Mouse (Mus musculus) erythroblast, embryonic 14.5 days (primary cell): ENCODE measurements at regions not wholly inside any gene's neighbourhood (a gene's known extent, or its start where the extent isn't known, plus 50 kb on each side); places are given as distances from the start of the nearest gene placed in this dataset.

ENCODE experiments used
- H3K27me3 ChIP-seq: 2 replicates; pipeline ENCODE4 v1.6.1; 2012; ENCODE audit warnings: inconsistent platforms; ENCODE audit not compliant: control insufficient read depth
- H3K36me3 ChIP-seq: 2 replicates; pipeline ENCODE4 v1.6.1; 2012; ENCODE audit warnings: mild to moderate bottlenecking, inconsistent platforms; ENCODE audit not compliant: control insufficient read depth
- H3K4me1 ChIP-seq: 2 replicates; pipeline ENCODE4 v1.6.1; 2012; ENCODE audit warnings: inconsistent platforms; ENCODE audit not compliant: control insufficient read depth
- H3K4me3 ChIP-seq: replicated peaks from 2 replicates; pipeline ENCODE3; 2012; ENCODE audit warnings: moderate library complexity, mild to moderate bottlenecking, inconsistent platforms
- H3K9me3 ChIP-seq: 2 replicates; pipeline ENCODE4 v1.6.1; 2012; ENCODE audit warnings: low read length, inconsistent platforms, mixed read lengths; ENCODE audit not compliant: control insufficient read depth
- GATA1 ChIP-seq: IDR thresholded peaks from 2 replicates; pipeline ENCODE4 v1.6.1; 2012; ENCODE audit warnings: low read length, inconsistent platforms, mixed read lengths
- TAL1 ChIP-seq: IDR thresholded peaks from 3 replicates; pipeline ENCODE4 v1.6.1; 2012; ENCODE audit warnings: low read length, inconsistent platforms, mixed read lengths

DNA sequence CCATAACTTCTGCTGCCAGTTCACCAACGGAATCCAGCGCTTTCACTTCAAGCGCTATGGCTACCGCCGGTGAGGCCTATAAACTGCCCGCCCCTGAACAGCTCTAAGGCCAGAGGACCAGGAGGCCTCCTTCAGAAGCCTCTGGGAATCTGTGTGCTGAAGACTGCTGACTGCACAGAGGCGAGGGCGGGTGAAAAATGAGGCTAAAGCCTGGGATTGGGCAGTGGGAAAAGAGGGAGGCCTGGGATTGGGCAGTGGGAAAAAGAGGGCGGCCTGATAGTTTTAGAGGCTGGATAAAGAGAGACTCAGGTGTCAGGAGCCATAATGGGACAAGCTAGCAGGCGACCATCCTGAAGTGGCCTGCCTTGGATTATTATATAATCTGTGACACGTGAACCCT, 80.8 kb downstream of the Plekhb2 start:
- Histone ChIP-seq H3K4me1 (no peaks in the 10 kb centered on the region), H3K4me3 (no peak overlapping the region), H3K36me3 (no peaks in the 10 kb centered on the region), H3K27me3 (no peaks in the 10 kb centered on the region), H3K9me3 (peaks cover 27% of the 10 kb centered on the region)
- TF ChIP-seq GATA1 (no peak), TAL1 (no peak)

- no peaks in the 10 kb centered on the region for H3K9me3 ChIP-seq
- H3K4me1 ChIP-seq, result no peaks in the 10 kb centered on the region
- H3K36me3 ChIP-seq, result no peaks in the 10 kb centered on the region
- H3K27me3 ChIP-seq, result no peaks in the 10 kb centered on the region
- H3K4me3 ChIP-seq, result no peak overlapping the region
- TF ChIP-seq GATA1 (no peak), TAL1 (no peak)
These were observed 93.4 kb downstream of the Plekhb2 start for GRCm38 (mm10) chr1:34943196-34943595.

- TF ChIP-seq GATA1 (no peak), TAL1 (no peak)
- Histone ChIP-seq H3K4me3 (no peak overlapping the region), H3K9me3 (peaks cover 24% of the 10 kb centered on the region), H3K36me3 (no peaks in the 10 kb centered on the region), H3K27me3 (no peaks in the 10 kb centered on the region), H3K4me1 (no peaks in the 10 kb centered on the region)
These were observed 112.1 kb downstream of the Plekhb2 start for GRCm38 (mm10) chr1:34961633-34962507.

GRCm38 (mm10) chr1:34962508-34962885, 112.7 kb downstream of the Plekhb2 start:
- TF ChIP-seq TAL1 (no peak), GATA1 (no peak)
- no peaks in the 10 kb centered on the region for H3K4me1 ChIP-seq
- no peaks in the 10 kb centered on the region for H3K36me3 ChIP-seq
- H3K4me3 ChIP-seq, result no peak overlapping the region
- no peaks in the 10 kb centered on the region for H3K27me3 ChIP-seq
- peaks cover 26% of the 10 kb centered on the region for H3K9me3 ChIP-seq

GRCm38 (mm10) chr1:34974801-34975200, 125.0 kb downstream of the Plekhb2 start:
- H3K36me3 ChIP-seq, result no peaks in the 10 kb centered on the region
- no peaks in the 10 kb centered on the region for H3K27me3 ChIP-seq
- H3K9me3 ChIP-seq, result peaks cover 12% of the 10 kb centered on the region
- H3K4me1 ChIP-seq, result no peaks in the 10 kb centered on the region
- no peak for TF ChIP-seq TAL1
- no peak for TF ChIP-seq GATA1
- no peak overlapping the region for H3K4me3 ChIP-seq

- Histone ChIP-seq H3K9me3 (peaks cover 12% of the 10 kb centered on the region), H3K4me1 (no peaks in the 10 kb centered on the region), H3K27me3 (no peaks in the 10 kb centered on the region), H3K4me3 (no peak overlapping the region), H3K36me3 (no peaks in the 10 kb centered on the region)
- no peak for TF ChIP-seq GATA1
- no peak for TF ChIP-seq TAL1
These were observed 128.4 kb downstream of the Plekhb2 start for GRCm38 (mm10) chr1:34978156-34978555.

DNA sequence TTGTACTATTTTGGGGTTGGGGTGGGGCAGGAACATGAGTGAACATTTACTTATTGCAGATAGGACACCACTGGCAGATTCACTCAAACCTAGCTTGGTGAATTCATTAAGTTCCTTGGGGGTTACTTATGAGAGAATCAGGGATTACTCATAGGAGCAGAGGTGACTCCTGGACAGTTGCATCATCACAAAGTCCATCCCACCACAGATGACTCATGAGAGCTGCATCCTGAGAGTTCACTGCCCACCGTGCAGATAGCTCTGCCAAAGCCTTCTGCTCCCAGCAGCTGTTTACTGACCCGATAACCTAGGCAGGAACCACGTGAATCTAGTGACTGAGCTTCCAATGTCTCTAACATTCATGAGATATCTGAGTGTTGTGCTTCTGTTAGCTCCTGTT, 129.6 kb downstream of the Plekhb2 start:
- H3K9me3 ChIP-seq, result peaks cover 12% of the 10 kb centered on the region
- TF ChIP-seq GATA1, result no peak
- no peak for TF ChIP-seq TAL1
- no peaks in the 10 kb centered on the region for H3K27me3 ChIP-seq
- H3K36me3 ChIP-seq, result no peaks in the 10 kb centered on the region
- no peak overlapping the region for H3K4me3 ChIP-seq
- H3K4me1 ChIP-seq, result no peaks in the 10 kb centered on the region

GRCm38 (mm10) chr1:34981934-34982333, 132.2 kb downstream of the Plekhb2 start:
- H3K4me3 ChIP-seq, result no peak overlapping the region
- no peak for TF ChIP-seq GATA1
- no peak for TF ChIP-seq TAL1
- H3K4me1 ChIP-seq, result no peaks in the 10 kb centered on the region
- H3K36me3 ChIP-seq, result no peaks in the 10 kb centered on the region
- peaks cover 21% of the 10 kb centered on the region for H3K9me3 ChIP-seq
- H3K27me3 ChIP-seq, result no peaks in the 10 kb centered on the region

DNA sequence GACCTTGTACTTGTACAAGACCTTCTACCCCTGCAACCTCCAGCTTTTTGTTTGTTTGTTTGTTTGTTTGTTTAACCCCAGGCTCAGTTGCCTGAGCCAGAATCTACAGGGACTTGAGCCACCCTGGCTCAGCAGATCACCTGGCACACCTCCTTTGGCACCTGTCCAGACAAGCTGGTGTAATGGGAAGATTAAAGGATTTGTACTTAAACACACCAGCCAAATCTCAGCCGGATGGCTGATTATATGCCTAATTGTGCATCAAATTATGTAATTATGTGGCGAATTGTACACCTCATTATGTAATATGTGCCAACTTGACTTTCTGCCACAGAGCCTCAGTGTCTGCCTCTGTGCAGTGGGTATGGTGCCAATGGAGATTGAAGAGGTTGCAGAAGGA, 133.2 kb downstream of the Plekhb2 start:
- Histone ChIP-seq H3K36me3 (no peaks in the 10 kb centered on the region), H3K27me3 (no peaks in the 10 kb centered on the region), H3K4me1 (no peaks in the 10 kb centered on the region), H3K4me3 (no peak overlapping the region), H3K9me3 (peaks cover 21% of the 10 kb centered on the region)
- no peak for TF ChIP-seq GATA1
- no peak for TF ChIP-seq TAL1
